Mouse (Mus musculus) G1E-ER4 (cell line): ENCODE measurements around the gene Vmn1r163. TPM values are rescaled to one million over a fixed set of nuclear protein-coding genes. Genes with fewer than 3 reads are reported as not detected.
"Not testable (repeated sequence)": the region's sequence is repeated elsewhere in the genome, so short reads cannot be mapped to it uniquely, and the experiment has no call there.

Source experiments
- GATA1 ChIP-seq: IDR thresholded peaks from one replicate; pipeline ENCODE4 v1.8.0; 2012; ENCODE audit warnings: low read length, inconsistent platforms
- polyA plus RNA-seq: library from polyadenylated mRNA; stranded (reverse); fragments of >175 nt; gene quantifications from 2 replicates; pipeline ENCODE4 v1.2.3, GENCODE M21; 2012

Vmn1r163 gene
- not detected in 2 replicates for polyA plus RNA-seq

GRCm38 (mm10) chr7:23055240-23055639 lies at the start of gene Vmn1r163:
Vmn1r163 (plus strand) TSS chr7:23055540.
- TF ChIP-seq GATA1: not testable (repeated sequence)

- TF ChIP-seq GATA1: not testable (repeated sequence)
These were observed 35.5 kb upstream of the Vmn1r163 start, which contains the start of gene Gm4216 for GRCm38 (mm10) chr7:23019823-23020222. Gm4216 (minus strand) TSS chr7:23019923.

GRCm38 (mm10) chr7:23067356-23067755 lies 12.0 kb downstream of the Vmn1r163 start, which contains the start of gene Gm8720:
Gm8720 (minus strand) TSS chr7:23067456.
- TF ChIP-seq GATA1: not testable (repeated sequence)

Other genes with a start within 250 kb of the Vmn1r163 start
- not detected in 2 replicates for gene Vmn1r159, start 211.9 kb upstream of the Vmn1r163 start, polyA plus RNA-seq
- gene Vmn1r160, start 184.3 kb upstream of the Vmn1r163 start, polyA plus RNA-seq: not detected in 2 replicates
- not detected in 2 replicates for gene Gm4214, start 70.9 kb upstream of the Vmn1r163 start, polyA plus RNA-seq
- gene Gm4216, start 35.6 kb upstream of the Vmn1r163 start, polyA plus RNA-seq: not detected in 2 replicates
- not detected in 2 replicates for gene Gm8720, start 11.9 kb downstream of the Vmn1r163 start, polyA plus RNA-seq
- not detected in 2 replicates for gene Gm10662, start 88.9 kb downstream of the Vmn1r163 start, polyA plus RNA-seq
- gene Vmn1r165, start 161.8 kb downstream of the Vmn1r163 start, polyA plus RNA-seq: not detected in 2 replicates
- gene Vmn1r166, start 196.1 kb downstream of the Vmn1r163 start, polyA plus RNA-seq: not detected in 2 replicates
- gene Gm6902, start 223.4 kb downstream of the Vmn1r163 start, polyA plus RNA-seq: not detected in 2 replicates
- not detected in 2 replicates for gene Nlrp4e, start 245.7 kb downstream of the Vmn1r163 start, polyA plus RNA-seq